Mouse (Mus musculus) cerebellum, postnatal 25 days (tissue): ENCODE data around the gene Sesn3.
A peak's percentile ranks its signal among the peaks of the same experiment; 100 is the strongest.
"Not testable (repeated sequence)": the region's sequence is repeated elsewhere in the genome, so short reads cannot be mapped to it uniquely, and the experiment has no call there.

ENCODE experiments used
- DNase-seq, 2 experiments: peaks; one replicate each; pipeline ENCODE4 v3.0.0; 2021; ENCODE audit warnings: mixed read lengths in 2 of 2

Gene Sesn3

DNA sequence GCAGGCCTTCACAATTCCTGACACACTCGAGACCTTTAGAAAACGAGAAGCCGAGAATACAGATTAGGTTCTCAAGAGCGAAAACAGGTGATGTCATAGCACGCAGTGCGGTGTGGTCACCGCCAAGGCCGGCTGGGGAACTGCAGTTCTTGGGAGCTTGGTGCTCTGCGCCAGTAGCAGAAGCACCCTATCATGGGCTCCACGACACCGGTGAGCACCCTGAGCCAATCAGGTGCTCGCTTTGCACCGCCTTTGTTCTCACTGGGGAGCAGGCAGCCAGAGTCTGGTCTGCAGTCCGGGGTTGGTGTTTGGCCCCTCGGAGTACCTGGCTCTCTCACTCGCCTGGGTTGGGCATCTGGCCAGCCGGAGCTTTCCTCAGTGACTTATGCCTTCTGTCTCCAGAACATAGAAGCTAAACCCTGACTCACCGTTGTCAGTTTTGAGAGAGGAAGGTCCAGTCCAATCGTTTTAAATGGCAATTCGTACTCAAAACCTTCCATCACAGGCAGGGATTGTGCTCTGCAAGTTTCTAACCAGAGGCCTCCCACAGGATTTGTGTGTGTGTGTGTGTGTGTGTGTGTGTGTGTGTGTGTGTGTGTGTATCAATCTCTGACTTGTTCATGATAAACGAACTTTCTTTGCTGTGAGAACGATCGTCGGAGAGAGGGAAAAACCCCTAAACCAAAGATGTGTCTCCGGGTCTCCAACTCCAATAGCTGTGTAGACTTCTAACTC, at the start of gene Sesn3:
Sesn3 (plus strand) TSS at position 82 of the 735 bp plus-strand sequence.
- peak; percentile 88 to 89 for DNase-seq

DNA sequence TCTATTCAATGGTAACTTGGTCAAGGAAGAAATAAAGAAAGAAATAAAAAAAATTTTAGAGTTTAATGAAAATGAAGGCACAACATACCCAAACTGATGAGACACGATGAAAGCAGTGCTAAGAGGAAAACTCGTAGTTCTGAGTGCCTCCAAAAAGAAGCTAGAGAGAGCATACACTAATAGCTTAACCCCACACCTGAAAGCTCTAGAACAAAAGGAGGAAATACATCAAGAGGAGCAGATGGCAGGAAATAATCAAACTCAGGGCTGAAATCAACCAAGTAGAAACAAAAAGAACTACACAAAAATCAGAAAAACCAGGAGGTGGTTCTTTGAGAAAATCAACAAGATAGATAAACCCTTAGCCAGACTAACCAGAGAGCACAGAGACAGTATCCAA, 47.8 kb upstream of the Sesn3 start:
- not testable (repeated sequence) for DNase-seq

DNA sequence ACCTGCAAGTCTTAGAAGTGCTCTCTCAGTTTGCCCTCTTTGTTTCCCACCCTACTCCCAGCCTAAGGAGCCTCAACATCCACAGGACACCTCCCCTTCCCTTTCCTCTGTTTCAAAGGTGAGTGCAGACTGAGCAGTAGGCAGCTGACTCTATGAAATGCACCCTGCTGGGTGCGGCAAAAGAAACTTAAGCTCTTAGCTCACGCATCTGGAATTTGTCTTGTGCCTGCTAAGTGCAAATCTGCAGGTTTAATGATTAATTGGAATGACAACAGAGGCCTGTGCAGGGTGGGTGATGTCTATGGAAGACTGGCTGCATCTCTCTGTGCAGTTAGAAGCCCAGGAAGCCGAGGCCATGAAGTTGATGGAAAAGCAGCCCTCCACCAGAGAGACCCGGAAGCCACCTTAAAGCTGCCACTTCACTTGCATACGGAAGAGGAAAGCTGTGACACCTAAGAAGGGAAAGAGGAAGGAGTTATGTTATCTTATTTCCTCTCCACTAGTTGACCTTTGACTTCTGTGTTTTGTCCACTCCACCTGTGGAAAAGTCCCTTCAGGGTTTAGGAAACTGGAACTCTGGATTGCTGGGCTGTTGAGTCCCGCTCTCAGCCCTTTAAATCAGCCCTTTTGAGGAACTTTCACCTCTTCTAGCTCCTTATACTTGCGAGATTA, 41.0 kb upstream of the Sesn3 start:
- no peak for DNase-seq

DNA sequence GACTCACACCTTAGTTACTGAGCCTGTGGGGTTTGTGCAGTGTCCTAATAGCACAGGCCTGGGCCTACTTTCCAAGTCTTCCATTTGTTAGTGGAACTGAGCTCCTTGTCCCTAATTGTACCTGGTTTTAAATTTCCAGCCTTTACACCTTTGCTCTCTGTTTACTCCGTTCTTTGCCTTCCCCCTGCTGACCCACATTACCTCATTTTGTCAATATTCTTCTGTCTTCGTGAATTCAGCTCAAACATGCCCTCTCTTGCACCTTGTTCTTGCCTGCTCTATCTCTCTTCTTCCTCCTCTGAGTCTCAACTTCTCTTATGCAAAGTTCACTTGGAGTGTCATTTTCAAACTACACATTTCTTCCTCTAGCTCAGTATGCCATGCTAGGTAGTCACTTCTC, 39.6 kb upstream of the Sesn3 start:
- no peak for DNase-seq

DNA sequence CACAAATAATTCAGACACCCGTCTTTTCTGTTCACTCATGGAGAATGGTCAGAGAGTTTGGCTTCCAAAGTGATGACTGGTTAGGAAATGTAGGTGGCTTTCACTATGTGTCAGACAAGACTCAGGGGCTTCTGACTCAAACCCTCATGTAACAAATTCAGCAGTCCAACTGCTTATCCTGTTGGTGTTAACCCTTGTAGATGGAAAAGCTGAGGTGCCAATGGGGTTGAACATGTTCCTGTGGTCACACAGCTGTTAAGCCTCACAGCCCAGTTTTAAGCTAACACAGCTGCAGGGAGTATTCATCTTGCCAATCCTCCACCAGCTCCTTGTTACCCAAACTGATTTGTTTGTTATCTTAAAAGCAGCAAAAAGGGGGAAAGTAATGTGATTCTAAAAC, 33.9 kb upstream of the Sesn3 start:
- DNase-seq: not testable (repeated sequence)

DNA sequence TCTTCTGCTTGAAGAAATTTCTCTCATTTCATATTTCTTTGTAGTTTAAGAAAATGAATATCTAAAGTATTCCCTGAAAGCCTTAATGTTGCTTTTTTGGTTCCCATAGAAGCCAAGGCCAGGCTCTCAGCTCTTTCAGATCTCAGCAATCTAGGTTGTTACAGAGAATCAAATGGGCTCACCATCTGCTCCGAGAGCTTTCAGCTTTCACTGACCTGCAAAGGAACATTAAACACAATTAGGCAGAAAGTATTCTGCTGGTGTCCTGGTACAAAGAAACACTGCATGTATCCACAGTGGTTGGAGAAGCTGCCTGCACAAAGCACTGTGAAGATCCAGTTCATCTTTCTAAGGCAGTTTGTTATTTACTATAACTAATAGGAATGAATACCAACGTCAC, 32.6 kb upstream of the Sesn3 start:
- no peak for DNase-seq

DNA sequence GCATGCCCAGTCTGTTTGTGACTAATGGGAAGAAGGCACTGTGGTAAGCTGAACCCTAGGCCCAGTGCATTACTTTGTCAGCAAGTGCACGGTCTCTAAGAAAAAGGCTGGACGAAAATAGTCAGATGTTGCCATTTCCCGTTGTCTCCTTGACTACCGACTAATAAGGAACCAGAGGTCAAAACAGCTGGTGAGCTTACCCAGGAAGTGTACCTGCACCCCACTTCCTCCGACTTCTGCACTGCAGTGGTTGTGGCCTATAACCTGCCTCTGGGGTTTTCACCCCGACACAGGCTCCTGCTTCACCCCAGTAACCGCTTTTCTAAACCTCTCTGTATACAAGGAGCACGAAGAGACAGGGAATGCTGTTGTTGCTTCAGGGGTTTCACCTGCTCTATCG, 30.3 kb upstream of the Sesn3 start:
- no peak for DNase-seq

DNA sequence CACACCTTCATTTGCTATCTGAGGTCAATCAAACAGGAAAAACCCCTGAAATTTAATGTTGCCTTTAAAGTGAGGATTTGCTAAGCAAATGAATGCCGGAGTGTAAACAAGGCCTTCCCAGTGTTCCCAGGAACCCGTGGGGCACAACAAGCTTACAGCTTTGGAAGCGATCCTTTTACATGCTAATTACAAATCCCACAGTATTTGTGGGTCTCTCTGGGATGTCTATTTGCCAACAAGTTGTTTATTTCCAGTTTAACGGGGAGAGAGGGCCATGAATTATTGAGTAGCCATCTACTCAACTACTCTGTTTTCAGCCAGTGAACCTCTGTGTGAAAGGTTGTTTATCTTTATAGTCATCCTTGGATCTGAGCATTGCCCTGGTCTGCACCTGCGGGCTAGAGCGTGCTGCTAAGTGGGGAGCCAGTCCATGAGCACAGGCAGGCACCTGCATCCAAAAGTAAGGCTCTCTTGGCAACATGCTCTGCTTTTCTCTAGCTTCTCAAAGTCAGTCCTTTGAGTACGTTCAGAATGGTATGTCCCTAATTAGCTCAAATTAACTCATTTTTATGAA, 29.8 kb upstream of the Sesn3 start:
- DNase-seq: no peak

DNA sequence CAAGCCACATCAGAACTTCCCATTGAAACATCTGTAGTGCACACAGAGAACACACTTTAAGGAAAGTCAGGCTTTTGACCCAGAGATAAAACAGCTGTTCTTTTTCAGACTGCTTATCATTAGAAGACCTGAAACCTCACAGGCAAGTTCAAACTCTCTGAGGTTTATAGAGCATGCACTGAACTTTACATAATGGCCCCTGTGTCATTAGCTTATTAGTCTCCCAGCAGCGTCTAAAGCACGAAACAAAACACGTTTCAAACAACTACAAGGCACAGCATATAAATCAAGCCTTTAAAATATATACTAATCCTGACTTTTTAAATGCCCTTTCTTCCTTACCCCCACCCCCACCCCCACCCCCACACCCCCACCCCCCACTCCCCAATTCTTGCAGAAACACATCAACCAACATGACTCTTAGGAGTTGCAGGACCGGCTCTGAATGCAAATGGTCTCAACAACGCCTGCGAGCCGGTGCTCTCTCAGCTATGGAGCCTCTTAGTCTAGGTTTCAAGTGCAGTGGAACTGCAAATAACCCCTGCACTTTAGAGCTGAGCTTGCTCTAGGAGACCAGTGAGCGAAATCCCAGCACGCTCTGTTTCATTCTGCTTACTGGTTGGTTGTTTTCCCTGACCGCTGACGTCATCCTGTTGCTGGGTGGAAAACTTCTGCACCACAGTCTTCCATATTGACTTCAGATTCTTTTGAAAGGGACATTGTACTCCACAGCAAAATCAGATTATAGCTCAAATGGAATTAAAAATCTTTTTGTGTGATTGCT, 28.7 kb upstream of the Sesn3 start:
- DNase-seq: peak in 1 of 2 experiments; percentile 22

DNA sequence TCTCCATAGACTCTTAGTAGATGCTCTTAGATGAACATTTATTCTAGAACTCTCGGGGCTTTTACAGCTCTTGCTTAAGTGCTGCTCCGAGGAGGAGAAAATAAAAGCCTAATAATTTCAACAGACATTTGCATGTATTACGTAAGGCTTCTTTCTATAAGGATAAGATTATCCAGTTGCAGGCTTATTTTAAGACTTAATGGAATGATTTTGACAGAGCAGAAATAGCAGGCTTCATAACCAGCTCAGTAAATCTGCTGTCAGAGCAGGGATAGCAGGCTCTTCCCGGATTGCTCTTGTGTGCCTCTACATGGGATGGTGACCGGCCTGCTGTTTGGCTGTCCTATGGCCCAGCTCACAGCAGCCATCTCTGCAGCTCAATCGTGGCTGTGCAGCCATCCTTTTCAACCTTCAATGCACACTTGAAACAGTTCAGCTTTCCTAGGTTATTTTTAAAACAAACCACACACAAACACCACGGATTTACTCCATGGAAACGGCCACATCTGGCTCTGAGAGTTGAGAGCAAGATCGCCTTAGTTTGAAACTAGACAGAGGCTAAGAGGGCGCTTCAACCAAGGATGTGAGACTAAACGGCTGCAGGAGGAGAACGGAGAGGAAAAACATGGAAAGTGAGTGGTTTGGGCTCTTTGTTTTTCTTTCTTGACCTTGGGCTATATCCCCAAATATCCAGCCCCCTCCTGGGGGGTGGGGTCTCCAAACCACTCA, 27.2 kb upstream of the Sesn3 start:
- no peak for DNase-seq

DNA sequence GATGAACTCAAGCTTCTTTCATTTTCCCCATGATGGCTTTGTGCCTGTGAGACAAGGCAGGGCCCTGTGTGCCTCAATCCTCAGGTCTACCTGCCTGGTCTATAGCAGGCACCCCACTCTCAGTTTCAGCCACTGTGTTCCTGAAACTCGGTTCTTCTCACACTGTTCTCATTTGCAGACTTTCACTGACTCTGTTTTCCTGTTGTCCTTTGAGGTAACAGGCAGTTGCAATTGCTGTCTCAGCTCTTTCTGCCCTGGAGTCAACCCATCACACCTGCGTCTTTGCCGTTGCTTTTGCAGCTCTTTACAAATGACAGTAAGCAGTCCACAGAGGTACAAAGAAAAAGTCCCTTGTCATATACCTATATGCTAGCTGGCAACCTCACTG, 26.7 kb upstream of the Sesn3 start:
- DNase-seq: no peak

DNA sequence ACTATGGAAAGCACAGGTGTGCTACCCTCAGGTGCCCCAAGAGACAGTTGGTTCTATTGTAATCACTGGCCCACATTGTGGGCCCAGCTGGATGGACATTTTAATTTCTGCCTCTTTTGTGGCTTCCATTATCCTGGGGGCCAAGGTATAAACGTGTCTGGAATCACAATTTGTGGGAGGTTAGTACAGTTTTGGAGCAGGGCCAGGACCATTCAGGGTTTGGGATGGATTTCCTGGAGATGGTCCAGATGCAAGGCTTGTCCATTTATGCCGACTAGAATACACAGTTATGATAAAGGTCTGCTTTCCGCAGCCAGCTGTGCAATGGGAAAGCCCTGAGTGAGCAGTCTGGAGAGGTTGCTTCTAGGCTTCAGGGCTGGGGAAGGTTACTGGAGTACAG, 13.7 kb upstream of the Sesn3 start:
- peak in 1 of 2 experiments; percentile 12 for DNase-seq

DNA sequence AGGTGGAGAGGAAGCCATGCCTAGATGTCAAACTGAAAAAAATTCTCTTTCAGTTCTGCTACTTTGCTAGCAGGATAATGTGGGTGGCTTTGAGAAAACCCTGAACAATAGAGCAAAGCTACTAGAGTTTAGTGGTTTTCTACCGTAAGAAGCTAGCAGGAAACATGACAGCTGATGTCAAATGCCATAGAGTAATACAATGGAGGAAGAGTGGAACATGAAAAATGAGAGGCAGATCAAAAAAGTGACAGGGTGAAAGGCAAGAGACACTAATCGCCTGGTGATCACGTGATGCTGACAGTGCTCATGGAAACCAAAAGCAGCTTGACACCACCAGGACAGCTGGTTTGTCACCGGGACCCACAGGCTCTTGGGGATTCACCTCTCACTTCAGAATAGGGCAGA, 12.3 kb upstream of the Sesn3 start:
- no peak for DNase-seq

DNA sequence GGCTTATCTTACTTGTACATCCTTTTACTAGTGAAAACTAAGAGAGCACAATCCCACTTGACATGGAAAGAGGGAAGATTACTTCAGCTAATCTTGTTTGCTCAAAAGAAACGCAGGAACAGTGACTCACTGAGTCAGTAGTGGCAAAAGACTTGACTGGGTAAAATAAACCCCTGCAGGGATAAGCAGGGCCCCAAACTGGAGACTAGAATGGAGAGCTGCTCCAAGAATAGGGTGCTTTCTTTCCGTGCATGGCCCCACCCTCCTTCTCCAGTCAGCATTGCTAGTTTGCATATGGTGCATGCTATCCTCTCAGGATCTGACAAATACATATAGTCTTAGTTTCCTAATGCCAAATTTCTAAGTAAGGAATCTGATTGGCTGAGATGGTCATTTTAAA, 8.4 kb upstream of the Sesn3 start:
- no peak for DNase-seq

DNA sequence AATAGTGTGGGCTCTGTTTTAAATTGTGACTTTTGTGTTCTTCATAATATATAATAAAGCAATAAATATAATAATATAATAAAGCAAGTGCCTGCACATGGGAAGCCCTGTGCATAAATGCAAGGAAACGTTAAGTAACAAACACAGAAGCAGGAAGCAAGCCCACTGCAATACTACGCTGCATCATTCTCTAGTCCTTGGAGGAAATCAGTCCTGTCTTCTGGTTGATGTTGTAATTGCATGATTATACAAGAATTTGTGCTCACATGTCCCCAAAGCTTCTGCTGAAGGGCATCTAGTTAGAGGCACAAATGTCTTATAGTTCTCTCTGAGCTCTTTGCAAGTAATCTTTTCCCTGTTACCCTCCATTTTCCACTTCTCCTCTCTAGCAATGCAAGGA, 6.3 kb upstream of the Sesn3 start:
- no peak for DNase-seq

DNA sequence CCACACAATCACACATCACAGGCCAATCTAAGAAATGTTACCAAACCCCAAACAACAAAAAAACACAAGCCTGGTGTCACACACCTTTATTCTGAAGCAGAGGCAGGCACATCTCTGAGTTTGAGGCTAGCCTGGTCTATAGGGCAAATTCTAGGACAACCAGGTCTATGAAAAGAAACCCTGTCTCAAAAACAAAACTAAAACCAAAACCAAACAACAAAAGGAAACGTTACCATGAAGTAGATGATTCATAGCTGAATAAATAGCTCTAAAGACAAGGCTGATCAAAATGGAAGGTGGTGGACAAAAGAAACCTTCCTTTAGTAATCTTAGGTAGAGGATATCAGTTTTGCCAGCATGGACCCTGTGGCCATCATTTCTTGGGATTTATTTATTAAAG, 1.9 kb upstream of the Sesn3 start:
- no peak for DNase-seq

DNA sequence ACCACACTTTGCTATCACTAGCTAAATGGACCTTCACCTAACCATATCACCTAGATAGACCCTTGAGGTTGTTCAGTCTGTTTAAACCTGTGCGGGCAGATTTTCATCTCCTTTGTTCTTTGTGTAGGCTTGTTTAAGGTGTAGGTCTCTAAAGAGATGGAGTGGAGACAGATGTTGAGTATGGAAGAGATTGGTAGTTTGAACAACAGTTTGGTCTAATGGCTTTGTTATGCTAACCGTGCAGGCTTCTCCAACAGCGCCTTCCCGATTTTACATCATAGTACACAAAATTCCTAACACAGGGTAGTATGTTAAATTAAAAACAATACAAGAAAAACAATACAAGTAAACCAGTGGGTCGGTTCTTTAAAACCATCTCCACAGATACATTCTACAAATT, 281 bp upstream of the Sesn3 start:
- DNase-seq: no peak

DNA sequence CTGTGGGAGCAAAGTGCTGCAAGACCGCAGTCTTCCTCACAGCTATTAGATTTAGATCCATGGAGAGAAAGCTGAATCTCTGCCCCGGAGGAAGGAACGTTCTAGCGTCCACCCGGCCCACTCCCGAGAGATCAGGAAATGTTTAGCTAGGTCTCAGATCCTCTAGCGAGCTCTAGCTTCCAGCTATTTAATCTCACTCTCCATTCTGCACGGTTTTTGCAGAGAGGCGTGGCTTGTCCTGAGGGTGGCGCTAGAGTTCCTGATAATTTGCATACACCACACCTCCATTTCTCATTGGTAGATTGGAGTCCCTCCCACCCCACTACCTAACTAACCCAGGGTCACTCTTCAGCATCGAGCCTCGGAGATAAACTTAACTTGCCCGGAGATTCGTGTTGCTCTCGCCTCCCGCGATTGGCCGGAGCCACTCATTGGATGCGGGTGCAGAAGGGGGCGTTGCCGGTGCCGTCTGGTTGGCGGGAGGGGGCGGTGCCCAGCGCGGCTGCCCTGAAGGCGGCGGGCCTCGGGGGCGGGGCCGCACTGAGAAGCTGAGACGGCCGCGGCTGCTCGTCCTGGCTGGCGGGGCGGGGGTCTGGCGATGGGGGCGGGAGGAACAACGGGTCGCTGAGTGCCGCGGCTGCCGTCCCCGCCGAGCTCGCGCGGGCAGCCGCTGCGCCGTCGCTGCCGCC, 1.1 kb downstream of the Sesn3 start:
- peak; percentile 97 to 99 for DNase-seq

DNA sequence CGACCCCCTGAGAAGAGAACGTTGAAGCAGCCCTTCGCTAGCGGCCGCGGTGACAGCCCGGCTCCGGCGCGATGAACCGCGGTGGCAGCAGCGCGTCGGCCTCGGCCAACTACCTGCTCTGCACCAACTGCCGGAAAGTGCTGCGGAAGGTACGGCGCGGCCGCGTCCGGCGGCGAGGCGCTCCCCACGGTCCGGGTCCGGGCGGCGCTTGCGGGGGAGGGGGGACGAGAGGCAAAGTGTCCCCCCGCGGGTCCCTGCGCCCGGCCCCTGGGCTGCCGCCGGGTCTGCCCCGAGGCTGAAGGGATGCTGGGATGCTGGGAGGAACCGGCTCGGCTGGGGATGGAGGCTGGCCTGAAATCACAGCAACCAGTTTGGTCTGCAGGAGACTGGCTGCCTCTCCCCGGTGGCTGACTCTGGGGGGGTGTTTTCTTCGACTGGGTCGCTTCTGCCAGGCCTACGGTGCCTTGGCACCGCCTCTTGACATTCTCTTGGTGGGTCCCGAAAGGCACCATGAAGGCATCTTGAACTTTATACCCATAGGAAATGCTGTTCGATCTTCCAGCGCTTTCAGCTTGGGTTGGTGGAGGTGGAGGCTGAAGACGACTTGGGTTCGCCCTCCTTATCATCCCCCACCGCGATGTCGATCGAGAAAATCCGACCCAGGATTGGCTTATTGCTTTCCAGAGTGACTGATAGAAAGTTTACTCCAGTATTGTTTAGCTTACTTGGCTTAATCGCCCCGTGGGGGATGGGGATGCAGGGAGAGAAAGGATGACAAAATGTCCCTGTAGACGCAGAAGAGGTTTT, 1.8 kb downstream of the Sesn3 start:
- peak in 1 of 2 experiments; percentile 79 for DNase-seq

DNA sequence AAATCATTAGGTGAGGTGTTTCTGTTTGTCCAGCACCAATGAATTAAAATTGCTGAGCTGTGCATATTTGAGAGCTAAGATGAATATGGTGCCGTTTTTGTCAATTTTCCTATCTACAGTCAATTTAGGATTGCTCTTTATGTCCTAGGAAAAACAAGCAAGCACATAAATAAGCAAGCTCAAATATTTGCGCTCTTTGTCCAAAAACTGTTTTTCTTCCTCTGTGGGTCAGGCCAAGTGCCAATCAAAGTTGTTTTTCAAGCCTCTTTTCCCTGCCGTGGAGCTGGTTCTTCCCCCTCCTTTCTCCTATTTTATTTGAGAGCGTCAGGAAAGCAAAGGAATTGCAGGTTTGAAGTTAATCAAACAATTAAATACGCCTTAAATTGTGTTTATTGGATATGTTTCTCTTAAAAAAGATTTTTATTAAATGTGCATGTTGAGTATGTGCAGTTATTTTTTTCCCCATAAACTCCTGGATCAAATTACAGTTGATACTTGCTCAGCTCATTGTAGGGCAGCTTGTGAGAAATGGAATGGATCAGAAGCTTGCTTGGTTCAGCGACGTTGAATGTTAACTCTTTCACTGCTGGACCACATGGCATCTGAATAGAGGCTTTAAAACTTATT, 2.6 kb downstream of the Sesn3 start:
- DNase-seq: peak in 1 of 2 experiments; percentile 19

DNA sequence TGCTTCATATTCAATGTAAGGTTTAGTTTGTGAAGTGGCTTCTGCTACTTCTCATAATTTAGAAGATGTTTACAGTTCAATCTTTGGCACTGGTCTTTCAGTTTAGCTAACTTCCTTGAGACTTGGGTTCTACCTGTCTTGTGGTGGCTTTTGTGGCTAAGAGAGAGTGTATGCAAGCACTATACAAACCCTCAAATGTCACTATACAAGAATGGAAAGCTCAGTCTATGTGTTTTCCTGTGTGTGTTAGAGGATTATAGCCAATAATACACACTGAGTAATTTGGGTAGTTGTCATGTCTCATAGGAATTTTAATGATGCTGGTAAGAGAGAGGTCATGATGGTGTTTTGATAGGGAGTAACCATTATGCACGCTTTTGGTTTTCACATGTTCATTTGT, 5.8 kb downstream of the Sesn3 start:
- DNase-seq: no peak
